Mouse (Mus musculus): ENCODE measurements around the gene Gm10277. TPM values are rescaled to one million over a fixed set of nuclear protein-coding genes. Genes with fewer than 3 reads are reported as not detected.

The Gm10277 gene
- polyA plus RNA-seq, 1 experiment = not detected

DNA sequence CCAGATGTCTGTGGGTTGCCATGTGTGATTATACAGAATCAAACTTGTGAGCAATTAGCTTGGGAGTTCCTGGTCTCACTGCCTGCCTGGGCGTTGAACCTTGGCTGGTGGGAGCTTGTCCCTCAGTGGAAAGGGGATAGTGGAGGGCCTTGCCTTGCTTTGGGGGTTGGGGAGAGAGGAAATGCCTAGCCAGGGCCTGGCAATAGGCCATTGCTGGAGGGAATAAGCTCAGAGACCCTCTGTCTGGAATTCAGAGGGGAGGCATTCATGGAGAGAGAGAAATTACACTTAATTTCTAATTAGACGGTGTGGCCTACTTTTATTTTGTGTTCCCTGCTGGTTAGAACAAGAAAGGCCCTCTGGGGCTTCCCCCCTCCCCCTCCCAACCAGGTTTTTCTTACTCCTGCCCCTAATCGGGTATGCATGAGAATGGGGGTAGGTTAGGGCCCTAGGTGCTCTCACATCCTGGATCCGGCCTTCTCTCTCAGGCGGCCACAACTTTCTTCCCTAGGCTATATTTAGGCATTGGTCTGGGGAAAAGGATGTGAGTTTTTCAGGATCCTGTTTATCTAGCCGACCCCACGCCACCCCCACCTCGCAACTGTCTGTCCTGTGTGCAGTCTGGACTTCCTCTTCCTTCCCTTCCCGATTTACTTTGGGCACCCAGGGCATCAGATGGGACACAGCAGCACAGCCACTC is 11.7 kb downstream of the Gm10277 start:
- peaks cover 21% of the 10 kb centered on the region for H3K4me1 ChIP-seq (ENCODE audit: control insufficient read depth, insufficient read depth, insufficient read length, low read length)
- no peaks in the 10 kb centered on the region for H3K27me3 ChIP-seq (ENCODE audit: control insufficient read depth, insufficient read depth, low read length)
- 75% methylated on average over 9 of the region's 9 CpGs for WGBS
- H3K4me3 ChIP-seq (ENCODE audit: low read depth, low read length) = no peak overlapping the region
- H3K27ac ChIP-seq (ENCODE audit: insufficient read depth, low read depth, low read length) = no peak overlapping the region
- TF ChIP-seq POLR2A (IDR thresholded peaks at IDR 0.05; ENCODE audit: low read depth, low read length) (no peak), CTCF (IDR thresholded peaks at IDR 0.05; ENCODE audit: extremely low read depth, insufficient read length, insufficient replicate concordance, low read depth, low read length) (no peak)
- peaks cover 16% of the 10 kb centered on the region for H3K36me3 ChIP-seq (ENCODE audit: control insufficient read depth, insufficient read depth, low read length)

DNA sequence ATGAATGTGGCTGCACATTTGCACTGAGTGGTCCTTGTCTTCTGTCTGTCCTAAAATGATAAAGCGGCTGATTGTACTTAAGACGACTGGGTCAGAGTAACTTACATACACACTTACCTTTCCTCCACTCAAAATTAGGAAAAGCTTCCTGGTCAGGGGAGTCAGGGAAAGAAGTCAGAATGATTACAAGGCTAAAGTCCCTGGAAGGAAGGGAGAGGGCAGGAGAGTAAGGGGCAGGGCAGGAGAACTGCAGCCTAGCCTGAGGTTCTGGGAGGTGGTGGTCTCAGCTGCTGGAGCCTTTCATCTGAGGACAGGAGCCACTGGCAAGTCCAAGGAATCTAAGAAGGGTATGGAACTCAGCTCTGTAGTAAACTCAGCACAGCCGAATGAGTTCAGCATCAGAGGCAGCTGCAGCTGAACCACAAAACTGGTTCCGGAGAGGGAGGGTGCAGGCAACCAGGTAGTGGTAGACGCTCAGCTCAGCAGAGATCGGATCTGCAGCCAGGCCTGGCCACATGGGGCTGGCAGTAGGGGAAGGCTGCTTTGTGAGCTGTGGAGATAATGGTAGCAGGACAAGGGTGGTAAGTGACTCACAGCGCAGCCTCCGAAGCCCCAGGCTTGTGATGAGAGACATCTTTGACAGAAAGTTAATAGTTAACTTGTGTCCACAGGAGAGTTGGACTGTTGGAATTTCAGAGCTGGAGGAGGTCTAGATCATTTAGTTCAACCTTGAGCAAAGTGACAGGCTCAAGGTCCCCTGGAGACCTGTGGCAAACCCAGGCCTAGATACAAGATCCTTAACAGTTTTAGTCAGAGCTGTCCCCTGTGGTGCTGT is 15.5 kb downstream of the Gm10277 start:
- whole genome bisulfite sequencing = 26% methylated on average over 8 of the region's 8 CpGs
- Histone ChIP-seq H3K27ac (ENCODE audit: insufficient read depth, low read depth, low read length) (peak overlapping the region; percentile 99), H3K4me3 (ENCODE audit: low read depth, low read length) (peak overlapping the region; percentile 2; the same call in 1 of the 2 replicates), H3K4me1 (ENCODE audit: control insufficient read depth, insufficient read depth, insufficient read length, low read length) (peaks cover 24% of the 10 kb centered on the region), H3K36me3 (ENCODE audit: control insufficient read depth, insufficient read depth, low read length) (peaks cover under 1% of the 10 kb centered on the region), H3K27me3 (ENCODE audit: control insufficient read depth, insufficient read depth, low read length) (no peaks in the 10 kb centered on the region)
- TF ChIP-seq CTCF (IDR thresholded peaks at IDR 0.05; ENCODE audit: extremely low read depth, insufficient read length, insufficient replicate concordance, low read depth, low read length) (no peak), POLR2A (IDR thresholded peaks at IDR 0.05; ENCODE audit: low read depth, low read length) (0 out of 2 replicates have a peak, but pooled peaks have one; percentile 1)

DNA sequence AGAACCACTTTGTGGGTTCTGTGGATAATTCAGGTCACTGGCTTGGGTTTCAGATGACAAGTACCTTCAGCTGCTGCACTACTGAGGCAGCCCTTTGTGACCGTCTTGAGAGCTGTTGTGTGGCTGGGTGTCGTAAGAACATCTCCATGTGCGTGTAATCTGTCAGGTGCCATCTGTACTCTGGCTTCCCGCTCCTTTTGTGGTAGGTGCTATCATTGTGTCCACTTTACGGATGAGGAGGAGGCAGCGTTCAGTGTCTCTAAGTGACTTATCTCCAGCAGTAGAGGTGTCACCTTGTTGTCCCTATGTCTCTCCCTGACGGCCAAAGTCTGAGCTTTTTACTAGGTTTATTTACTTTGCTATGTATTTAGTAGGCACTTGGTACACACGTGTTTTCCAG is 17.2 kb downstream of the Gm10277 start:
- no peak for TF ChIP-seq POLR2A (IDR thresholded peaks at IDR 0.05; ENCODE audit: low read depth, low read length)
- no peak for TF ChIP-seq CTCF (IDR thresholded peaks at IDR 0.05; ENCODE audit: extremely low read depth, insufficient read length, insufficient replicate concordance, low read depth, low read length)
- H3K27me3 ChIP-seq (ENCODE audit: control insufficient read depth, insufficient read depth, low read length) = no peaks in the 10 kb centered on the region
- 46% methylated on average over 8 of the region's 8 CpGs for WGBS
- peaks cover 24% of the 10 kb centered on the region for H3K4me1 ChIP-seq (ENCODE audit: control insufficient read depth, insufficient read depth, insufficient read length, low read length)
- no peaks in the 10 kb centered on the region for H3K36me3 ChIP-seq (ENCODE audit: control insufficient read depth, insufficient read depth, low read length)
- peak overlapping the region; percentile 93 for H3K27ac ChIP-seq (ENCODE audit: insufficient read depth, low read depth, low read length)
- no peak overlapping the region for H3K4me3 ChIP-seq (ENCODE audit: low read depth, low read length)

DNA sequence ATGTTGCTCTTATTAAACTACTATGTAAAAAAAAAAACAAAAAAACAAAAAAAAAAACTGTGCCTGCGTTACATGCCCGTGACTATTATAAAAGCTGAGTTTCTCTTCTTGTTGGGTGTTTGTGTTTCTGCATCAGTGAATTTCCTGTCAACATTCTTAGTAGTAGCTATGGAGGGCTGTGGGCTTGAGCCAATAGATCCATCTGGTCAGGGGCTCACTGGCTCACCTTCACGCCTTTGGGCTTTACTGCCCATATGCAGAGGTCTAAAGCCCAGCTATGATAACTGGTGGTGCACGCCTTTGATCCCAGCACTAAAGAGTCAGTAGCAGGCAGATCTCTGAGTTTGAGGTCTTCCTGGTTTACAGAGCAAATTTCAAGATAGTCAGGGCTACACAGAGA is 18.1 kb downstream of the Gm10277 start:
- Histone ChIP-seq H3K27me3 (ENCODE audit: control insufficient read depth, insufficient read depth, low read length) (no peaks in the 10 kb centered on the region), H3K36me3 (ENCODE audit: control insufficient read depth, insufficient read depth, low read length) (no peaks in the 10 kb centered on the region), H3K27ac (ENCODE audit: insufficient read depth, low read depth, low read length) (no peak overlapping the region), H3K4me1 (ENCODE audit: control insufficient read depth, insufficient read depth, insufficient read length, low read length) (peaks cover 26% of the 10 kb centered on the region), H3K4me3 (ENCODE audit: low read depth, low read length) (no peak overlapping the region)
- TF ChIP-seq CTCF (IDR thresholded peaks at IDR 0.05; ENCODE audit: extremely low read depth, insufficient read length, insufficient replicate concordance, low read depth, low read length) (no peak), POLR2A (IDR thresholded peaks at IDR 0.05; ENCODE audit: low read depth, low read length) (no peak)
- WGBS = 67% methylated on average over 4 of the region's 4 CpGs

DNA sequence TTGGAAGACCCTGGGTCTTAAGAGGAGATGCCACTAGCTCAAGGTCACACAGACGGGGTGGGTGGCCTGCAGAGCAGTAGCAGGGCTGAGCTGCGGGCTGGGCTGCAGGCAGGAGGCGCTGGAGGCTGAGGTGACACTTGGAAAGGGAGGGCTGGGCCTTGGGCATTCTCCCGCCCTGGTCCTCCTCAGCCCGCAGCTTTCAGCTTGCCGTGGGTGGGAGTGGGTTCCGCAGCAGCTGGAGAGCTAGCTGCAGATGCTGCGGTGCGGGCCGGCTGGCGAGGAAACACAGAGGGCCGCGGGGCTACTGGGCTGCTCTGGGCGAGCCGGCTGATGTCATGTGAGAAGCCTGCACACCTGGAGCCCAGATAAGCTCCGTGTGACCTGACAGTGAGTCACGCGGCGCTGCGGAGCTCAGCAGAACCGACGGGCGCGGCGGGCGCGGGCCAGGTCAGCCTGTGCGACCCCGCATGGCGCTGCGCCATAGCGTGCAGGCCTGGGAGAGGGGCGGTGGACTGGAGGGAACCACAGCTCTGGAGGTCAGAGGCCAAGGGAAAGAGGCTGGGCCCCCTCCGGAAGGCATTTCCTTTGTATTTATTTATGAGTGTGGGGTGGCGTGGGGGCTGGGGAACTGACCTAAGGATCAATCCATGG is 21.1 kb downstream of the Gm10277 start:
- 2% methylated on average over 35 of the region's 35 CpGs for WGBS
- peak overlapping the region; percentile 96 for H3K27ac ChIP-seq (ENCODE audit: insufficient read depth, low read depth, low read length)
- peak overlapping the region; percentile 72 for H3K4me3 ChIP-seq (ENCODE audit: low read depth, low read length)
- H3K4me1 ChIP-seq (ENCODE audit: control insufficient read depth, insufficient read depth, insufficient read length, low read length) = peaks cover 20% of the 10 kb centered on the region
- no peaks in the 10 kb centered on the region for H3K36me3 ChIP-seq (ENCODE audit: control insufficient read depth, insufficient read depth, low read length)
- peak; percentile 52; the same call in 1 of the 2 replicates for TF ChIP-seq CTCF (IDR thresholded peaks at IDR 0.05; ENCODE audit: extremely low read depth, insufficient read length, insufficient replicate concordance, low read depth, low read length)
- peak; percentile 59 for TF ChIP-seq POLR2A (IDR thresholded peaks at IDR 0.05; ENCODE audit: low read depth, low read length)
- H3K27me3 ChIP-seq (ENCODE audit: control insufficient read depth, insufficient read depth, low read length) = no peaks in the 10 kb centered on the region

DNA sequence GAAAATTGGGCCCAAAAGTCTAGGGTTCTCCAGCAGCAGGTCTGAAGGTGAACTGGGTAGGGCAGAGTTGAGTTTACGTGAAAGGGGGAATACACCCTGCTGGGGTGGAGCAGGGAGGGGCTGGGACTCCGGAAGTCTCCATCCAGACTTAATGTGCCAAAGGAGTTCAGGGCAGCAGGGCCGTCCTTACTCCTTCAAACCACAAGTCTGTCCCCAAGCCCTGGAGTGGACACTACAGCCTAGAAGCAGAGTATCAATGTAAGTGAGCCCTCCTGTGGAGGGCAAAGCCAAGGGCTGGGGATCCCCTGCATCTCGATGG is 22.1 kb downstream of the Gm10277 start:
- peak overlapping the region; percentile 68 for H3K4me3 ChIP-seq (ENCODE audit: low read depth, low read length)
- peak overlapping the region; percentile 96 for H3K27ac ChIP-seq (ENCODE audit: insufficient read depth, low read depth, low read length)
- 18% methylated on average over 4 of the region's 4 CpGs for WGBS
- no peaks in the 10 kb centered on the region for H3K36me3 ChIP-seq (ENCODE audit: control insufficient read depth, insufficient read depth, low read length)
- TF ChIP-seq POLR2A (IDR thresholded peaks at IDR 0.05; ENCODE audit: low read depth, low read length) (peak; percentile 37; the same call in 1 of the 2 replicates), CTCF (IDR thresholded peaks at IDR 0.05; ENCODE audit: extremely low read depth, insufficient read length, insufficient replicate concordance, low read depth, low read length) (no peak)
- H3K4me1 ChIP-seq (ENCODE audit: control insufficient read depth, insufficient read depth, insufficient read length, low read length) = peaks cover 18% of the 10 kb centered on the region
- no peaks in the 10 kb centered on the region for H3K27me3 ChIP-seq (ENCODE audit: control insufficient read depth, insufficient read depth, low read length)
